Mouse (Mus musculus): ENCODE measurements around the gene Gng7. TPM values are rescaled to one million over a fixed set of nuclear protein-coding genes. Genes with fewer than 3 reads are reported as not detected.

Gene Gng7
- polyA plus RNA-seq, 1 experiment = 1.9 TPM

- TF ChIP-seq POLR2A (IDR thresholded peaks at IDR 0.05; ENCODE audit: low read depth, low read length) (no peak), CTCF (conservative IDR thresholded peaks at IDR 0.05; ENCODE audit: insufficient read depth, insufficient read length, low read depth, low read length) (no peak)
- Histone ChIP-seq H3K27me3 (replicated peaks; ENCODE audit: control insufficient read depth, insufficient read depth, low read length) (no peaks in the 10 kb centered on the region), H3K27ac (ENCODE audit: insufficient read depth, low read depth, low read length) (no peak overlapping the region), H3K4me1 (ENCODE audit: control insufficient read depth, insufficient read depth, low read length) (peaks cover 22% of the 10 kb centered on the region), H3K36me3 (ENCODE audit: control insufficient read depth, insufficient read depth, low read length) (no peaks in the 10 kb centered on the region), H3K4me3 (ENCODE audit: insufficient read depth, low read depth, low read length) (no peak overlapping the region)
- 19% methylated on average over 6 of the region's 6 CpGs for WGBS
- DNase-seq = no peak
Observed at GRCm38 (mm10) chr10:80936810-80937164, 78.0 kb downstream of the Gng7 start.

GRCm38 (mm10) chr10:80936135-80936809 lies 78.5 kb downstream of the Gng7 start:
- Histone ChIP-seq H3K27me3 (replicated peaks; ENCODE audit: control insufficient read depth, insufficient read depth, low read length) (no peaks in the 10 kb centered on the region), H3K27ac (ENCODE audit: insufficient read depth, low read depth, low read length) (no peak overlapping the region), H3K4me1 (ENCODE audit: control insufficient read depth, insufficient read depth, low read length) (peaks cover 20% of the 10 kb centered on the region), H3K36me3 (ENCODE audit: control insufficient read depth, insufficient read depth, low read length) (no peaks in the 10 kb centered on the region), H3K4me3 (ENCODE audit: insufficient read depth, low read depth, low read length) (no peak overlapping the region)
- no peak for TF ChIP-seq CTCF (conservative IDR thresholded peaks at IDR 0.05; ENCODE audit: insufficient read depth, insufficient read length, low read depth, low read length)
- TF ChIP-seq POLR2A (IDR thresholded peaks at IDR 0.05; ENCODE audit: low read depth, low read length) = no peak
- 4% methylated on average over 37 of the region's 37 CpGs for WGBS
- DNase-seq = peak; percentile 84

DNA sequence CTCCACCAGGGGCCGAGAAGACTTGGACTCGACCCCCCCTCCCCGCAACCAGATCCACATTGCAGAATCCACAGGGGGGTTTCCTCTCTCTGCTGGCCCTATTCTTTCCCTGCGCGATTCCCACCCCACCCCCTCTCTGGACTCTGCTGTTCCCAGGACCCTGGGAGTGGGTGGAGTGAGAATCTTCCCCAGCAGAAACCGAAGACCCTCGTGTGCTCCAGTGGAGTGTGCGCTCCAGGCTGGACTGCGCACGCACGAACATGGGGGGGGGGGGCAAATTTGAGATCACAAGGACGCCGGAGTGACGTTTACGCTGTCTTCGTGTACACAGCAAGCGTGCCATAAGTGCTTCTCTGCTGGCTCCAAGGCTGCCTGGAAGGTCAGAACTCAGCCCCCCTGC lies 79.0 kb downstream of the Gng7 start:
- DNase-seq = no peak
- WGBS = 20% methylated on average over 17 of the region's 17 CpGs
- Histone ChIP-seq H3K4me3 (ENCODE audit: insufficient read depth, low read depth, low read length) (no peak overlapping the region), H3K27me3 (replicated peaks; ENCODE audit: control insufficient read depth, insufficient read depth, low read length) (no peaks in the 10 kb centered on the region), H3K27ac (ENCODE audit: insufficient read depth, low read depth, low read length) (no peak overlapping the region), H3K4me1 (ENCODE audit: control insufficient read depth, insufficient read depth, low read length) (peaks cover 15% of the 10 kb centered on the region), H3K36me3 (ENCODE audit: control insufficient read depth, insufficient read depth, low read length) (no peaks in the 10 kb centered on the region)
- TF ChIP-seq POLR2A (IDR thresholded peaks at IDR 0.05; ENCODE audit: low read depth, low read length) (no peak), CTCF (conservative IDR thresholded peaks at IDR 0.05; ENCODE audit: insufficient read depth, insufficient read length, low read depth, low read length) (no peak)

DNA sequence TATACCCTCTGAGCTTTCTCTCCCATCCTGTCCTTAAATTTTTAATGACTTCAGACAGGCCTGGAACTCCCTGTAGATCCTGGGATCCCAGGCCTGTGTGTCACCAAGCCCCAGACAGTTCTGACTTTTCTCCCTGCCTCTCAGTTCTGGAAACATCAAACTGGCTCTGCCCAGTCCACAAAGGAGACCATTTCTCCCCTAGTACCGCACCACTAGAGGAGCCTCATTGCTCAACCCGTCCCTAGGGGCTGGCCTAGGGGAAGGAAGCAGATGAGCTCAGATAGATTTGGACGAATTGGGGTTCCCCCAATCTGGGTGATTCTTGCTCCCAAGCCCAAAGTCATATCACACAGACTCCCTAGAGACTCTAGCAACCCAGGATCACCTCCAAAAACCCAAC lies 79.5 kb downstream of the Gng7 start:
- Histone ChIP-seq H3K27ac (ENCODE audit: insufficient read depth, low read depth, low read length) (no peak overlapping the region), H3K4me3 (ENCODE audit: insufficient read depth, low read depth, low read length) (no peak overlapping the region), H3K36me3 (ENCODE audit: control insufficient read depth, insufficient read depth, low read length) (no peaks in the 10 kb centered on the region), H3K4me1 (ENCODE audit: control insufficient read depth, insufficient read depth, low read length) (peaks cover 11% of the 10 kb centered on the region), H3K27me3 (replicated peaks; ENCODE audit: control insufficient read depth, insufficient read depth, low read length) (no peaks in the 10 kb centered on the region)
- TF ChIP-seq POLR2A (IDR thresholded peaks at IDR 0.05; ENCODE audit: low read depth, low read length) (no peak), CTCF (conservative IDR thresholded peaks at IDR 0.05; ENCODE audit: insufficient read depth, insufficient read length, low read depth, low read length) (no peak)
- DNase-seq = no peak
- WGBS = 50% methylated on average over 3 of the region's 3 CpGs

DNA sequence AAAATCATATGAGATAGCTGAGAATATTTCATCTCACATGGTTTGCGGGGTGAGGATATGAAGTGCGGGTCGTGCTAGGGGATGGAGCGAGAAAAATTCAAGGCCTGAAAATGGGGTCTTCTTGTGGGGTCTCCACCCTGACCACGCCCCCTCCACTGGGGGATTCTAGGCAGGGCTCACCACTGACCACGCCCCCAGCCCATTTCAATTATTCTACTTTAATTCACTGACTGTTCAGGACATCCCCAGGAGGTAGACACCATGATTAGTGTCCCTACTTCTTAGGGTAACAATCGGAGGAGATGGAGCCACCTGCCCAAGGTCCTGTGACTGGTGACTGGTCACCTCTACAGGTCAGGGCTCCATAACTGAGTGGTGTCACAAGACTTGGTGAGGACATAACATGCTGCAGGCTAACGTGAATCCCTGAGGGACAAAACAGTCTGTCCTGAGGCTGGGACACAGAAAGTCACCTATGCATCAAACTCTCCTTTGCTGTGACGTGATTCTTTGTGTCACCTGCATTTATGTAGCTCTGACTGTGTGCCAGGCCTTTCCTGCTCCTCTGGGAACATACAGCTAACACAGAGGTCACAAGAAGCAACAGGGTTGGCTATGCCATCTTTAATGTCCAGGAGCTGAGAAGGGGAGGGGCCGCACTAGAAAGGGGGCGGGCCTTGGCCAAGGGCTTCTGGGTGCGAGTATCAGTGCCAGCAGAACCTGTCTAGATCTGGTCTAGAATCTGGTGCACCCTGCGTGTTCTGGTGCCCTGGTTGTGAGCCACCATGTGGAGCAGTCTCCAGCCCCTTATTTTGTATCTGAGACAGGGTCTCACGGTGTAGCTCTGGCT lies 80.4 kb downstream of the Gng7 start:
- no peak for DNase-seq
- Histone ChIP-seq H3K4me1 (ENCODE audit: control insufficient read depth, insufficient read depth, low read length) (peaks cover 5% of the 10 kb centered on the region; the same call in 1 of the 2 replicates), H3K27ac (ENCODE audit: insufficient read depth, low read depth, low read length) (no peak overlapping the region), H3K4me3 (ENCODE audit: insufficient read depth, low read depth, low read length) (no peak overlapping the region), H3K27me3 (replicated peaks; ENCODE audit: control insufficient read depth, insufficient read depth, low read length) (no peaks in the 10 kb centered on the region), H3K36me3 (ENCODE audit: control insufficient read depth, insufficient read depth, low read length) (no peaks in the 10 kb centered on the region)
- 66% methylated on average over 14 of the region's 14 CpGs for whole genome bisulfite sequencing
- TF ChIP-seq POLR2A (IDR thresholded peaks at IDR 0.05; ENCODE audit: low read depth, low read length) = no peak
- no peak for TF ChIP-seq CTCF (conservative IDR thresholded peaks at IDR 0.05; ENCODE audit: insufficient read depth, insufficient read length, low read depth, low read length)

DNA sequence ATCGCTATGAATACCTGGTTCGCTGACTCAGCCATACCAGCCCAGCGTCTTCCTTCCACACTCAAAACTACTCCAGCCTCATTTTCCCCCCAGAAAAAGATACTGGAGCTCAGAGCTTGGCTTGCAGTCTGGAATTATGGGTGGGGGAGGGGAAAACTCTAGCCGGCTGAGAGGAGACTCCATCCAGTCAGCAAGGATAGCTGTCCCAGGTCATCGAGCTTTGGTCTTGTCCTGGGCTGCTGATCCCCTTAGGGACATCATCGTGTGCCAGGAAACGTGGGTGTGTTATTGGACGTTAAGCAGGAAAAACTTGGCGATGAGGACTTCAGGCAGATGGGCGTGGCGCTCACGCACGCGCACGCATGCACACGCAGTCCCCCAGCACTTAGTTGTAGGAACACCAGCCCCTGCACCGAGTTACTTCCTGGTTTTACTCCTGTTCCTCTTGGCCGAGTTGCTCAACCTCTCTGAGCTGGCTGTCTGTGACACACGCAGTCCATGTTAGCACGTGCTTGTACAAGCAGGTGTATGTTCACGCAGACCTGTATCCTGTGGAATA lies 81.2 kb downstream of the Gng7 start:
- WGBS = 10% methylated on average over 21 of the region's 21 CpGs
- no peak for DNase-seq
- peaks cover 8% of the 10 kb centered on the region; the same call in 1 of the 2 replicates for H3K4me1 ChIP-seq (ENCODE audit: control insufficient read depth, insufficient read depth, low read length)
- no peak overlapping the region for H3K27ac ChIP-seq (ENCODE audit: insufficient read depth, low read depth, low read length)
- no peak overlapping the region for H3K4me3 ChIP-seq (ENCODE audit: insufficient read depth, low read depth, low read length)
- no peak for TF ChIP-seq POLR2A (IDR thresholded peaks at IDR 0.05; ENCODE audit: low read depth, low read length)
- TF ChIP-seq CTCF (conservative IDR thresholded peaks at IDR 0.05; ENCODE audit: insufficient read depth, insufficient read length, low read depth, low read length) = no peak
- no peaks in the 10 kb centered on the region for H3K36me3 ChIP-seq (ENCODE audit: control insufficient read depth, insufficient read depth, low read length)
- no peaks in the 10 kb centered on the region for H3K27me3 ChIP-seq (replicated peaks; ENCODE audit: control insufficient read depth, insufficient read depth, low read length)

Data from kidney, adult 2 months (tissue).